Mouse (Mus musculus) cortical plate, adult 2 months (tissue): ENCODE data around the gene Efcab8.

Experiments used
- CTCF ChIP-seq: fragments of 200-500 bp; IDR thresholded peaks from 2 replicates; pipeline ENCODE4 v1.5.1; 2011; ENCODE audit warnings: mild to moderate bottlenecking, control low read depth, low read length; ENCODE audit not compliant: insufficient read depth; ENCODE audit errors: extremely low read depth
- POLR2A ChIP-seq: fragments of 200-500 bp; IDR thresholded peaks from 2 replicates; pipeline ENCODE4 v1.6.1; 2011; ENCODE audit warnings: mild to moderate bottlenecking, low read length, control low read depth; ENCODE audit not compliant: insufficient read depth; ENCODE audit errors: extremely low read depth

GRCm38 (mm10) chr2:153859581-153859980 is 79.8 kb downstream of the Efcab8 start:
- no peak for TF ChIP-seq CTCF
- no peak for TF ChIP-seq POLR2A
